ENCODE assay signal across 23 mouse cellular contexts in genomic region chr2:166822901-166823300, GRCm38 (mm10). TPM values are rescaled to one million over a fixed set of nuclear protein-coding genes. Genes with fewer than 3 reads are reported as not detected.
DNase-seq lines count a peak whose midpoint lies in the region; ATAC-seq and TF ChIP-seq lines count a peak whose summit lies in the region.
"Had no signal": no experiment of that assay in that cellular context is flagged by ENCODE, and none has a peak within 500 bp of the region (broad histone marks: within the 10 kb centered on the region; RNA-seq: fewer than 3 reads in every experiment).

No protein-coding gene starts in this region.

- no peak for TF ChIP-seq POLR2A in liver, adult 2 months (IDR thresholded peaks at IDR 0.05; ENCODE audit: extremely low read depth, insufficient read depth, low read length)

- H3K79me2 ChIP-seq in liver, adult 2 months (ENCODE audit: control insufficient read depth, insufficient read depth, low read length) = peaks cover 30% of the 10 kb centered on the region

- no peak for ATAC-seq in liver, postnatal 0 days
- no peak; the same call in 1 of the 2 replicates for ATAC-seq in intestine, embryonic 16.5 days
- ATAC-seq: CD4-positive, CD25-positive, alpha-beta regulatory T cell, adult 4 months; forebrain, embryonic 15.5 days had no signal

- H3K9ac ChIP-seq in liver, adult 2 months (ENCODE audit: low read depth, low read length) = no peak overlapping the region
- H3K9ac ChIP-seq in liver, postnatal 0 days (replicated peaks) = no peak overlapping the region
- 0 out of 2 replicates have a peak overlapping the region, but pooled peaks have one; percentile 10 for H3K9ac ChIP-seq in intestine, embryonic 16.5 days (ENCODE audit: low read depth, low read length)
- H3K9ac ChIP-seq: forebrain, embryonic 15.5 days; midbrain, embryonic 12.5 days; stomach, embryonic 15.5 days had no signal

- H3K4me3 ChIP-seq in liver, adult 2 months (ENCODE audit: insufficient read depth, low read depth, low read length) = no peak overlapping the region
- no peak overlapping the region for H3K4me3 ChIP-seq in liver, postnatal 0 days (ENCODE audit: low read depth, low read length)
- no peak overlapping the region for H3K4me3 ChIP-seq in intestine, embryonic 16.5 days (ENCODE audit: low read length)
- H3K4me3 ChIP-seq: embryonic facial prominence, embryonic 10.5 days; forebrain, embryonic 15.5 days; left cerebral cortex, adult 2 months; limb, embryonic 10.5 days; midbrain, embryonic 12.5 days; myocyte; stomach, embryonic 15.5 days had no signal

- no peak for TF ChIP-seq CTCF in liver, adult 2 months (IDR thresholded peaks at IDR 0.05; ENCODE audit: low read depth, low read length)
- TF ChIP-seq CTCF in liver, postnatal 0 days (IDR thresholded peaks at IDR 0.05; ENCODE audit: low read depth) = no peak

- peak; percentile 23 to 36 for DNase-seq in cerebellum, postnatal 14 days
- no peak for DNase-seq in cerebellum, postnatal 25 days
- DNase-seq in liver, adult 2 months (ENCODE audit: extremely low read depth, low read depth, low spot score) = peak; percentile 24
- DNase-seq in liver, postnatal 0 days = no peak
- peak; percentile 5 for DNase-seq in Muller cell, postnatal 12 days (ENCODE audit: inconsistent ontology term)
- no peak for DNase-seq in adrenal gland, postnatal 4 days (ENCODE audit: low spot score in 2 of 2)
- DNase-seq: adrenal gland, postnatal 25 days; gastrocnemius, postnatal 14 days; layer of hippocampus, adult 9-11 months; liver; lung, postnatal 14 days; right cerebral cortex, adult 18-20 months; right cerebral cortex, postnatal 4 days had no signal

- H3K4me2 ChIP-seq in liver, postnatal 0 days (ENCODE audit: low read depth, low read length) = no peak overlapping the region
- no peak overlapping the region for H3K4me2 ChIP-seq in intestine, embryonic 16.5 days (ENCODE audit: low read depth, low read length)
- H3K4me2 ChIP-seq: forebrain, embryonic 15.5 days; heart, embryonic 11.5 days; midbrain, embryonic 12.5 days; stomach, embryonic 15.5 days had no signal

- no peak overlapping the region for H3K27ac ChIP-seq in liver, adult 2 months (replicated peaks; ENCODE audit: insufficient read depth, low read depth, low read length)
- no peak overlapping the region for H3K27ac ChIP-seq in liver, postnatal 0 days (ENCODE audit: low read depth)
- H3K27ac ChIP-seq in intestine, embryonic 16.5 days (ENCODE audit: low read length) = peak overlapping the region; percentile 81
- H3K27ac ChIP-seq: embryonic facial prominence, embryonic 10.5 days; forebrain, embryonic 15.5 days; left cerebral cortex, adult 2 months; limb, embryonic 10.5 days; midbrain, embryonic 12.5 days; stomach, embryonic 15.5 days had no signal

- no peaks in the 10 kb centered on the region for H3K27me3 ChIP-seq in liver, adult 2 months (ENCODE audit: control insufficient read depth, insufficient read depth, low read length)
- no peaks in the 10 kb centered on the region for H3K27me3 ChIP-seq in liver, postnatal 0 days (ENCODE audit: insufficient read depth, low read length)
- H3K27me3 ChIP-seq in intestine, embryonic 16.5 days (replicated peaks; ENCODE audit: control insufficient read depth, insufficient read depth, low read length) = no peaks in the 10 kb centered on the region
- H3K27me3 ChIP-seq: forebrain, embryonic 15.5 days; midbrain, embryonic 12.5 days; stomach, embryonic 15.5 days had no signal

- no peak for TF ChIP-seq EP300 in liver, postnatal 0 days (IDR thresholded peaks at IDR 0.05; ENCODE audit: low read depth)

- H3K4me1 ChIP-seq in liver, adult 2 months (ENCODE audit: control insufficient read depth, insufficient read depth, low read length) = peaks cover 26% of the 10 kb centered on the region
- peaks cover 46% of the 10 kb centered on the region for H3K4me1 ChIP-seq in liver, postnatal 0 days (ENCODE audit: insufficient read depth)
- peaks cover 27% of the 10 kb centered on the region for H3K4me1 ChIP-seq in intestine, embryonic 16.5 days (ENCODE audit: control insufficient read depth, insufficient read depth, low read length)
- H3K4me1 ChIP-seq: forebrain, embryonic 15.5 days; midbrain, embryonic 12.5 days; stomach, embryonic 15.5 days had no signal

- H3K9me3 ChIP-seq in liver, postnatal 0 days (ENCODE audit: low read length) = no peaks in the 10 kb centered on the region
- H3K9me3 ChIP-seq in intestine, embryonic 16.5 days (ENCODE audit: control insufficient read depth, low read length) = no peaks in the 10 kb centered on the region
- H3K9me3 ChIP-seq: embryonic facial prominence, embryonic 10.5 days; forebrain, embryonic 15.5 days; limb, embryonic 10.5 days; midbrain, embryonic 12.5 days; stomach, embryonic 15.5 days had no signal

- 64% methylated on average over 2 of the region's 2 CpGs for WGBS in liver, adult 2 months
- WGBS in liver, postnatal 0 days (ENCODE audit: insufficient replicate concordance) = 86% methylated on average over 2 of the region's 2 CpGs
- WGBS in intestine, embryonic 16.5 days = 69% methylated on average over 2 of the region's 2 CpGs

- H3K36me3 ChIP-seq in liver, adult 2 months (ENCODE audit: control insufficient read depth, insufficient read depth, low read length) = peaks cover 2% of the 10 kb centered on the region; the same call in 1 of the 2 replicates
- peaks cover 4% of the 10 kb centered on the region for H3K36me3 ChIP-seq in liver, postnatal 0 days (replicated peaks; ENCODE audit: insufficient read depth, low read length)
- H3K36me3 ChIP-seq in intestine, embryonic 16.5 days (ENCODE audit: control insufficient read depth, insufficient read depth, low read length) = no peaks in the 10 kb centered on the region
- H3K36me3 ChIP-seq: forebrain, embryonic 15.5 days; midbrain, embryonic 12.5 days; stomach, embryonic 15.5 days had no signal

RNA-seq across cellular contexts. Expression of gene Arfgef2, which starts 17.5 kb away (rescaled TPM):
- total RNA-seq in liver, adult 2 months (2014; rRNA removed) = 18.3 and 26.0 TPM in 2 replicates
- polyA plus RNA-seq in liver, adult 2 months (2012; rRNA removed) = 13.5 and 15.8 TPM in 2 replicates
- polyA plus RNA-seq in liver, postnatal 0 days (2015; fragmentation: Nextera tagmentation; extraction: Ambion mirVana) = 2.5 and 2.7 TPM in 2 replicates
- 6.1 and 8.4 TPM in 2 replicates for polyA plus RNA-seq in intestine, embryonic 16.5 days (2015; fragmentation: Nextera tagmentation; extraction: Ambion mirVana)
- total RNA-seq in adrenal gland, postnatal 4 days (2021) = 10 to 100 TPM; 45.2 to 46.4 TPM

RNA-seq across cellular contexts. Expression of gene Trp53rkb, which starts 30.6 kb away (rescaled TPM):
- total RNA-seq in liver, adult 2 months (2014; rRNA removed) = 1.5 and 1.8 TPM in 2 replicates
- polyA plus RNA-seq in liver, adult 2 months (2012; rRNA removed) = 3.0 and 3.1 TPM in 2 replicates
- polyA plus RNA-seq in liver, postnatal 0 days (2015; fragmentation: Nextera tagmentation; extraction: Ambion mirVana) = 3.0 and 3.1 TPM in 2 replicates
- 5.7 and 6.1 TPM in 2 replicates for polyA plus RNA-seq in intestine, embryonic 16.5 days (2015; fragmentation: Nextera tagmentation; extraction: Ambion mirVana)
- 1 to 10 TPM; 6.4 to 7.2 TPM for total RNA-seq in adrenal gland, postnatal 4 days (2021)

Comparison
In these comparisons a context has a peak if more than half of its experiments do, and no peak if none do; other contexts are left out.
1. DNase-seq: peak in cerebellum, postnatal 14 days (2 of 2), liver, adult 2 months (single experiment) and Muller cell, postnatal 12 days (single experiment); none in cerebellum, postnatal 25 days (0 of 2), liver, postnatal 0 days (single experiment) and adrenal gland, postnatal 4 days (0 of 2).